Mouse (Mus musculus): Measurements from ENCODE around the gene Gpr137c.

DNA sequence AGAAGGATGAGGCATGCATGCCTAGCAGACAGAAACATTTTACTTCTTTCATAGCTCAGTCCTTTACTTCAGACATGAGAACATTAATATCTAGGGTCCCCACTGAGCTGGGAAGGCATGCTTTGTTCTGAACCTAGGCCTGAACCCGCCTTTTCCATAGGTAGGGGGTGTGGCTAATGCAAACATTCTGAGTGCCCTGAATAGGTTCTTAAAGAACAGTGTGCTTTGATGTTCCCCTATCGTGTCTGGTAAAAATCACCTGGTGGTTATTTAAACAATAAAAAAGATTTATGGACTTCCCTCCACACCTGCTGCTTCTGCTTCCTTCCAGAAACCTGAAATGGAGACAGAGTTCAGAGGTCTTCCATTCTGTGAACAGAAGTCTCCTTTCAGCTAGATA lies 40.3 kb upstream of the Gpr137c start:
- TF ChIP-seq CTCF (IDR thresholded peaks at IDR 0.05) = no peak
- no peak for TF ChIP-seq EP300 (IDR thresholded peaks at IDR 0.05)
